Mouse (Mus musculus): ENCODE results near the gene Fbxo22.
"Not testable (repeated sequence)": the region's sequence is repeated elsewhere in the genome, so short reads cannot be mapped to it uniquely, and the experiment has no call there.

Fbxo22 gene

DNA sequence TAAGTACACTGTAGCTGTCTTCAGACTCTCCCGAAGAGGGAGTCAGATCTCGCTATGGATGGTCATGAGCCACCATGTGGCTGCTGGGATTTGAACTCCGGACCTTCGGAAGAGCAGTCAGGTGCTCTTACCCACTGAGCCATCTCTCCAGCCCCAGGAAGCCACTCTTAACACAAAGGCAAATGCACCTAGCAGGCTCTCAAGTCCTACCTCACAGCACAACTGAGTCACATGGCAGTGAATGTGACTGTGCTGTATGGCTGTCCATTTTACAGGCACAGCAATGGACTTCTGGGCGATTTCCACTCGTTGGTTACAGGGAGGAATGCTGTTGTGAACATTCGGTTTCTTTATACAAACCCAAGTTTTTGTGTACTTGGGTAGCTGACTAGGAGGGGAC, 23.9 kb downstream of the Fbxo22 start:
- in situ Hi-C loops (cut with MboI; ENCODE audit: low pct_unique_long_range_greater_than_20kb in 1 of 2, low sequenced_read_pairs in 2 of 2, unreplicated experiment in 1 of 2): no loop called here

DNA sequence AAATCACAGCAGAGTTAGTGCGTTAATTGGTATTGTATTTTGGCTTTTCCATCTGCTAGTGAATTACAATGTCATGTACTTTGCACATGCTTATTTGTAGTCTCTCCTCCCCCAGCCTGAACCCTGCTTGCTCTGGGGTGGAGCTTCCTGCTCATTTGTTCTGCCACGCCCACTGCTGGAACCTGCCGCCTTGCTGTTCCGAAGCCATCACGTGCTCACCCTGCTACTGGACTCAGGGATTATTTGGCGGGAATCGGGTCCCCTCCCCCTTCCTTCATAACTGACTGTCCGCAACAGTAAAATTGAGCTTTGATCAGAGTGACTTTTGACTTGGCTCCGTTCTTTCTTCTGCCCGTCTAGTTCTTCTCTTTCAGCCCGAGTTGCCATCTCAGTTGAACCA, 24.4 kb downstream of the Fbxo22 start:
- in situ Hi-C loops (cut with MboI; ENCODE audit: low pct_unique_long_range_greater_than_20kb in 1 of 2, low sequenced_read_pairs in 2 of 2, unreplicated experiment in 1 of 2): not testable (repeated sequence)

DNA sequence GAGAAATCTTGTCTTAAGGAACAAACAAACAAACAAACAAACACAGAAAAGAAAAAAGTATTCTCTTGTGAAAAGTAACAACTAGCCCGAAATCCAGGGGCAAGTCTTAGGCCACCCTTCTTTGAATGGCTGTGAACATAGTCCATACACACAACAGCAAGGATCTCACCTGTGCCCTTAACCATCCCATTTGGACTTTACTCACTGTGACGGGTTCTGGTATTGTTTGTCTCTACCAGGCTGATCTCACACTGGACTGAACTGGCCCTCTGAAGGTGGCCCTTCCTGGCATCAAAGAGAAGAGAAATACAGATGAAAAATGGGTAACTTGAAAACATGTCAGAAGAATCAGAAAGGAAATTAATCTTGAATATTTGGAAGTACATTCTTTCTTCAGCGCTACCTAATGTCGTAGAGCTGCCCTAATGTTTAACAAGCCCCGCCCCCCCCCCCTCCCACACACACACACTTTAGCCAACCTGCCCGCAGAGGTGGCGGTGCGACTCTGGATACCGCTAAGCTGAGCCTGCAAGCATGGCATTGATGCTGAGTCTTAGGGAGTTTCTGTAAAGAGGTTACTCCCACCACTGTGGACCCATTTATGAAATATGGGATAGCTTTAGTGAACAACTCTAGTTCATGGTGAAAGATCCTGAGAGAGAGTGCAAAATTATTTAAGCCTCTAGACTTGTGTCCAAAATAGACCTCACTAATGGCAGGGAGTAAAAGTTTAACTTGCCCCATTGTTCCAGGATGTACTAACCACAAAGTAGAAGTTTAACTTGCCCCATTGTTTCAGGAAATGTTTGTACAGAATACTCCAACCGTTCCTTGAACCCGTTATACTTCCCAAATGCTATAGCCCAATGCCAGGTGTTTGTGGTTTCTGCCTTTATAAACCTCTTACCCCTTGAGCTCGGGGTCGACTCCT, 27.8 kb downstream of the Fbxo22 start:
- in situ Hi-C loops (cut with MboI; ENCODE audit: low pct_unique_long_range_greater_than_20kb in 1 of 2, low sequenced_read_pairs in 2 of 2, unreplicated experiment in 1 of 2): no loop called here

DNA sequence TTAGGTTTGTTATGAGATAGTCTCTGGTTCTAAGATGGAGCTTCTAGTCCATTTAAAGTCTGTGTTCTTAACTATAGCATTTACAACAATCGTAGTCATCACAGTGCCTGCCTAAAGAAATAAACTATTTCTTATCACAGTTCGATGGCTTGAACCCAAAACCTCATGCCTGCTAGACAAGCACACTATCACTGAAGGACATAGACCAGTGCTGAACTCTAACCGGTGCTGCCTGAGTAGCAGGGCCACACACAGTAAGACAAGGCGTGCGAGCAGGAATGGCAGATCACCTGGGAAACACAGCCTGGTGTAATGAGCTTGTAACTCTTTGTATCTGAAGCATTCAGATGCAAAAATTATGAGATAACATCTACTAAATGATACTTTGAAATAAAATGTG, 32.1 kb downstream of the Fbxo22 start:
- in situ Hi-C loops (cut with MboI; ENCODE audit: low pct_unique_long_range_greater_than_20kb in 1 of 2, low sequenced_read_pairs in 2 of 2, unreplicated experiment in 1 of 2): no loop called here

DNA sequence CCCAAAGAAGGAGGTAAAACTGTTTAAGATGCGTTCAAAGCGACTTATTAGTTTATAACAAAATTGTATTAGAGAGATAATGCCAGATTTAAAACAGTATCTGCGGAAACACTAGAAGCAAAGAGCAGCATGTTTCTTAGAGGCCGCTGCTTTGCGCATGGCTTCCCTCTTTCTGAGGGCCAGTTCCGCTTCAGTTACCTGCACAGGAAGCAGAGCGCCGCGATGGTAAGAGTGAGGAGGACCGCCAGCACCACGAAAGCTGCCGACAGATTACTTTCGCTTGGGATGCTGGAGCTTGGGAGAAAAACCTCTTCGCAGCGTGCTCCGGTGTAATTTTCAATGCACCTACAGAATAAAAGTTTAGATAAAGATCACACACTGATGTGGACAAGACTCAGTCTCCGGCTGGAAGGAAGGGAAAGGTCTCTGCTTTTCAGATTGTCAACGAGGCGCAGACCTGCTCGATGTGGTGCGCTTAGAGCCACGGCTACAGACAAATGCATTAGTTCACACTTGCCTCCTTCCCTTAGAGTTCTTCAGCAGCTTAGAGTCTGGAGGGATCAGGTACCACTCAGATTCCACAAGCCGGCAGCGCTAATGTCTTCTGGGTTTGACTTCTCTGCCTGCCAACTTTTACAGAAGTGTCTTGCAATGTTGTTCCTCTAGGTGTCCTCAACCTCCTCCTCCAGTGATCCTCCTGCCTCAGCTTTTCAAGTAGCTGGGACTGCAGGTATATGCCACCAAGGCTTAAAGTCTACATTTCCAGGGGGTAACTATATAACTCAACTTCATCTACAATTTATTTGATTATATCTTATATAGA, 33.3 kb downstream of the Fbxo22 start:
- in situ Hi-C loops (cut with MboI; ENCODE audit: low pct_unique_long_range_greater_than_20kb in 1 of 2, low sequenced_read_pairs in 2 of 2, unreplicated experiment in 1 of 2): no loop called here

DNA sequence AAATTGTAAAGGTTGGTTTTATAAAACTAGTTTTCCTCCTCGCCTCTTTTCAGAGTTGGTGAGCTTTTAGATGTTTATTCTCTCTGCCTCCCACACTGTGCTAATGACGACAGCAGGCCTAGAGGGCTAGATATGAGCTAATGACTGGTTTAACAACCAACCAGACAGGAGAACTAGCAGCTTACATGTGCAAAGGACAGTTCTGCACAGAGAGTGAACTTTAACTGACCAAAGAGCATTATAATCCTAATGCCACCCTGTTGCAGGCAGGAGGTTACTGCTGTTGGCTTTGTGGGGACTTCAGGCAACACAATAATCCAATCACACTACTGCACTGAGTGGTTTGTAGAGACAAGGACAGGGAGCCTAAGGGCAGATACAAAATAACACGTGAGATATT, 34.6 kb downstream of the Fbxo22 start:
- in situ Hi-C loops (cut with MboI; ENCODE audit: low pct_unique_long_range_greater_than_20kb in 1 of 2, low sequenced_read_pairs in 2 of 2, unreplicated experiment in 1 of 2): no loop called here

DNA sequence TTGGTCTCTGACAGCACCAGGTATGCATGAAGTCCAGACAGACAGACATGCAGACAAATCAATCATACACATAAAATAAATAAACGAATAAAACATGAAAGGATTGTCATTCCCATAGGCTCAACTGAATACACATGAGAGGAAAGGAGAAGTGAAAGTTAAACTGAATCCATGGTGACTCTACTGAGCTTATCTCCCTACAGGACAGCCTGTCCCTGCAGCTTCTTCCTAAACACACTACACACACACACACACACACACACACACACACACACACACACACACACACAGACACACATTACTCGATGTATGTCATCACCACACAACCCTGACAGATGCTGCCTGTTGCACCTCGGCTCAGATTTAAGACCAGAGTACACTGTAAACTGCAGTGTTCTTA, 35.4 kb downstream of the Fbxo22 start:
- in situ Hi-C loops (cut with MboI; ENCODE audit: low pct_unique_long_range_greater_than_20kb in 1 of 2, low sequenced_read_pairs in 2 of 2, unreplicated experiment in 1 of 2): no loop called here

DNA sequence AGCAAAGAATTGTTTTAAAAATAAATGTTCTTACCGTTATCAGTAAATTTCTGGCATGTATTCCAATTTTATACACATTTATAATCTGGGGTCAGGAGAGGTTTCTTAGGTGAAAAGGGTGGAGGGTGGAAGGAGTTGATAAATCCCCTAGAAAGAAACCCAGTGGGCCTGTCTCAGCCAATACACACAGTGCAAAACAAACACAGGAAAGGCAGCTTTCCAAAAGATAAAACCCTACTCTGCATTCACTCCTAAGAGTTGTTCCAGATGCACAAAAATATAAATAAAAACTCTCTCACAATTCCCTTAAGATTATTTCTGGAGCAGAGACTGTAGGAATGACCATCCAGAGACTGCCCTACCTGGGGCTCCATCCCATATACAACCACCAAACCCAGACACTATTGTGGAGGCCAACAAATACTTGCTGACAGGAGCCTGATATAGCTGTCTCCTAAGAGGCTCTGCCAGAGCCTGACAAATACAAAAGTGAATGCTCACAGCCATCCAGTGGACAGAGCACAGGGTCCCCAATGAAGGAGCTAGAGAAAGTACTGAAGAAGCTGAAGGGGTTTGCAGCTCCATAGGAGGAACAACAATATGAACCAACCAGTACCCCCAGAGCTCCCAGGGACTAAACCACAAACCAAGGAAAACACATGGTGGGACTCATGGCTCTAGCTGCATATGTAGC, 36.5 kb downstream of the Fbxo22 start:
- in situ Hi-C loops (cut with MboI; ENCODE audit: low pct_unique_long_range_greater_than_20kb in 1 of 2, low sequenced_read_pairs in 2 of 2, unreplicated experiment in 1 of 2): not testable (repeated sequence)

DNA sequence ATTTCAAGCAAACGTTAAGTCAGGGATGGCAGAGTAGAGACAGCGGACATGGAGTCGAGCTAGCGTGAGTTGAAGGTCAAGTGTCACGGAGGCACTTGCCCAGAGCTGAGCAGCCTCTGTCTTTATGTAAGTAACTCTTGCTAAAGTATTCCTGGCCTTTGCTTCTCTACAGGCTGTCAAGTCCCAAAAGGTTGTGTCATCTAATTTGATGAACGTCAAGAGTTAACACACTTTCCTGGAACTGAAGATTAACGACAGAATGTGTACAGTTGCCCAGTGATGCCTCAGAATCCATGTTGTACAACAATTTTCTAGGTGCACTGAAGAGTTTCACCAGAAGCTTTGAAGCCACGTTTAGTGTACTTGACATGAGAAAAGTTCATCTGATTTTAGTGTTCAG, 37.7 kb downstream of the Fbxo22 start:
- in situ Hi-C loops (cut with MboI; ENCODE audit: low pct_unique_long_range_greater_than_20kb in 1 of 2, low sequenced_read_pairs in 2 of 2, unreplicated experiment in 1 of 2): no loop called here

DNA sequence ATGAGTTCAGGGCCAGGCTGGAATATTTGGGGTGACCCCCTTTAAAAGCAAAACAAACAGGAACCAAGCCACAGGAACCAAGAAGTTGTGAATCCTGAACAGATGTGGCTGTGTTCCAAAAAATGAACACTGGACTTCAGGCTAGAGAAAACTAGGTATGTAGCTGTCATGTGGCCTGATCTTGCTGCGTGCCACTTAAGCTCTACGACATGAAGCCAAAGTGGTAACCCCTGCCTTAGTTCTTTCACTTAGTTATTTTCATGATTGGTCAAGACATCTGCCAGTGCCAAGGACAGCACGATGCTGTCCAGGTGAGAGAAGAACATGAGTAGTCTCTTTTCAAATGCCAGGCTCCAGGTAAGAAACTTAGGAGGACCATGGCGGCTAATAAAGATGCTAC, 38.2 kb downstream of the Fbxo22 start:
- in situ Hi-C loops (cut with MboI; ENCODE audit: low pct_unique_long_range_greater_than_20kb in 1 of 2, low sequenced_read_pairs in 2 of 2, unreplicated experiment in 1 of 2): no loop called here

DNA sequence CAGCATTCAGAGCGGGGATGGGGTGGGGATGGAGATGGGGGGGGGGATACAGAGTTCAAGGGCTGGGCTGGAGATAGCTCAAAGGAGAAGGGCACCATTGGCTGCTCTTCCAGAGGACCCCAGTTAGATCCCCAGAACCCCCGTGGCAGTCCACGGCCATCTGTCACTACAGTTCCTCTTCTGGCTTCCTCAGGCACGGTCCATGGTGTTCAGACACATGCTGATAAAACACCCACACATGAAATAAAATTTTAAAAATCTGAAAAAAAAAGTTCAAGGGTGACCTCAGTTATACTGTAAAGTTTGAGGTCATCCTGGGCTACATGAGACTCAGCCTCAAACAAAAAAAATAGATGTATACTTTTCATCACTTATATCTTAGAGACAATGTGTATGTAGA, 39.7 kb downstream of the Fbxo22 start:
- in situ Hi-C loops (cut with MboI; ENCODE audit: low pct_unique_long_range_greater_than_20kb in 1 of 2, low sequenced_read_pairs in 2 of 2, unreplicated experiment in 1 of 2): no loop called here

DNA sequence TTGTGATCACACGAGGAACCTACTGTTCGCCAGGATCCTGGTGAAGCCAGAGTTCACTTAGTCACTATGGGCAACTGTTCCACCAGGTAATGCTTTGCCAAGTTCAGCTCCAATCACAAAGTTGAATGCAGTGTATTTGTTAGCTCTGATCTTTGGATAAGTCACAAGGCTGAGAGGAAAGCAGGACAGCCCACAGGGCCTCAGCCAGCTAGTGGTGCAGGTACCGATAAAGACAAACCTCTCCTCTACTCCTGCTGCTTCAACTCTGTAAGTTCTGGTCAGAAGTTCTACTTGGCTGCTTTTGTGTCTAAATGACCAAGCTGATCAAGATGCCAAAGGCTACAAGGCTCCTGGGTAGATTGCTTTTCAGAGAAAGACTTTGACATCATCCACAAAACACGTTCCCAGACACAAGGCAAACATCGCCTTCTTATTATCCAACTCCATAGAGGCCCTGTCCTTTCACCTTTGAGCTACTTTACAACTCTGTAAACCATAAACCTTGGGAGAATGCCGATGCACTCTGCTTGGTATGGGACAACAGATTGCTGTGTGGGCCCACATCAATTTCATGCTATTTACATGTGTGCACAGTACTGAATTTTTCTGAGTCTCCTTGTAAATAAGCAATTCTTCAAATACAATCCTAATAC, 42.0 kb downstream of the Fbxo22 start:
- in situ Hi-C loops (cut with MboI; ENCODE audit: low pct_unique_long_range_greater_than_20kb in 1 of 2, low sequenced_read_pairs in 2 of 2, unreplicated experiment in 1 of 2): no loop called here

DNA sequence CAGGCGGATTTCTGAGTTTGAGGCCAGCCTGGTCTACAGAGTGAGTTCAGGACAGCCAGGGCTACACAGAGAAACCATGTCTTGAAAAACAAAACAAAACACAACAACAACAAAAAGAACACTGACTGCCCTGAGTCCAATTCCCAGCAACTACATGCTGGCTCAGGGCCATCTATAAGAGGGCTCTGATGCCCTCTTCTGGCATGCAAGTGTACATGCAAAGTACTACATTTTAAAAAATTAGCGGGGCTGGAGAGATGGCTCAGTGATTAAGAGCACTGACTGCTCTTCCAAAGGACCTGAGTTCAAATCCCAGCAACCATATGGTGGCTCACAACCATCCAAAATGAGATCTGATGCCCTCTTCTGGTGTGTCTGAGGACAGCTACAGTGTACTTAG, 43.4 kb downstream of the Fbxo22 start:
- in situ Hi-C loops (cut with MboI; ENCODE audit: low pct_unique_long_range_greater_than_20kb in 1 of 2, low sequenced_read_pairs in 2 of 2, unreplicated experiment in 1 of 2): not testable (repeated sequence)

DNA sequence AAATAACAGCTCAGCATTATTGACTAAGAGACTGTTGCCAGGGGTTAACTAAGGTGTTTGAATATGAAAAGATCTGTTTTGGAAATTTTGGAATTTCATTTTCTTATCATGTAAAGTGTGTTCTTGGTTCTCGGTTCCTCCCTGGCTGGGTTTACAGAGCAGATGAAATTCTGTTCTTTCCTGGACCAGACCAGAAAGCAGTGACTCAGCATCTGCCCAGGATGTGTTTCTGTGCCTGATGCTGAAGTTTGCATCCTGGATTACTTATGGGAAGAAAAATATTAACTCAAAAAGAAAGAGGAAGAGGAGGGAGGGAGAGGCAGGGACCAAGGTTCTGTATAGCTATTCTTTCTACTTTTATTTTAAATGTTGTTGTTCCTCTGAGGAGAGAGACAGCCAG, 45.1 kb downstream of the Fbxo22 start:
- in situ Hi-C loops (cut with MboI; ENCODE audit: low pct_unique_long_range_greater_than_20kb in 1 of 2, low sequenced_read_pairs in 2 of 2, unreplicated experiment in 1 of 2): no loop called here

DNA sequence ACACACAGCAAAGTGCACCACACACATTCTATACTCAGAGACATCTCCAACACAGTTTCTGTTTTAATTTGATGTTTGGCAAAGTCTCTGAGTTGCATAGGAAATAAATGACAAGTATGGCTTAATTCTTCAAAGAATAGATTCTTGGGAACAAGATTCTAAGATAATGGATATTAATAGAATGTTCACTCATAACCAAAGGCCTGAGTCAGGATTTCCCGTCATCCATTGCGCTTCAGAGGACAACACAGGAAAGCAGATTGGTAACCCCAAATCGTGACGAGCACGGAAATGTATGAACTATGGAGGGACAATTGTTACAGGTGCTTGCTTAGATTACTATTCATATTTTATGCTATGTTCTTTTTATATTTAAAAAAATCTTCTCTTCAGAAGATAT, 46.3 kb downstream of the Fbxo22 start:
- in situ Hi-C loops (cut with MboI; ENCODE audit: low pct_unique_long_range_greater_than_20kb in 1 of 2, low sequenced_read_pairs in 2 of 2, unreplicated experiment in 1 of 2): no loop called here

DNA sequence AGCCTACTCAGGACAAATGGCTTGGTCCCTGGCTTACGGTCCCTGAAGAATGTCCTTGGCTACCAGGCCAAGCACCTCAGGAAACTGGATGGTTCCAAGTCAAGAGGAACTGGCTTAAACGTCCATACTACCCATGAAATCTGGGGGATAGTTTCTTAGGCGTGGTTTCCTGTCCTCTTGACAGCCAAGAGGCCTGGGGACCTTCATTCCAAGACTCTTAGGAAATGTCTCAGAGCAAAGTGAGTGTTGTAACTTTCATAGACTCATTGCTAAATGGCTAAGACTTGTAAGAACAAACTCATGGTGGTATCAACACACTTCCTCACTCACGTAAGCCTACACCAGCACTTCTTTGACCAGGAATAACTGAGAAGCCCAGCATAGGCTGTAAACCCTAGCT, 46.9 kb downstream of the Fbxo22 start:
- in situ Hi-C loops (cut with MboI; ENCODE audit: low pct_unique_long_range_greater_than_20kb in 1 of 2, low sequenced_read_pairs in 2 of 2, unreplicated experiment in 1 of 2): no loop called here

DNA sequence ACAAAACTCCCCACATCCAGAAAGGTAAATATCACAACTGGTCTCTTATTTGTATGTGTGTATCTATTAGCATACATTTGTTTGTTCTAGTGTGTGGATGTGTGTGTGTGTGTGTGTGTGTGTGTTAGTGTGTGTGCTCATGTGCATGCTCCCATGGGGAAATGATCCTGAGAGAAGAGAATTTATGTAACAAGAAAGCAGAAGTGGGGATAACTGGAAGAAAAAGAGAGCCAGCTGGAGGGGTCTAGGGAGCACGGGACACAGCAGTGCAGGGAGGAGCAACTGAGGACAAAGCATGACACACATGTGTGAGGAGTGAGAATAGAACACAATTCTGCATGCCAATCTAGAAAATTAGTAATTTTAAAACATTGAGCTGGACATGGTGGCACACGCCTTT, 48.4 kb downstream of the Fbxo22 start:
- in situ Hi-C loops (cut with MboI; ENCODE audit: low pct_unique_long_range_greater_than_20kb in 1 of 2, low sequenced_read_pairs in 2 of 2, unreplicated experiment in 1 of 2): no loop called here

DNA sequence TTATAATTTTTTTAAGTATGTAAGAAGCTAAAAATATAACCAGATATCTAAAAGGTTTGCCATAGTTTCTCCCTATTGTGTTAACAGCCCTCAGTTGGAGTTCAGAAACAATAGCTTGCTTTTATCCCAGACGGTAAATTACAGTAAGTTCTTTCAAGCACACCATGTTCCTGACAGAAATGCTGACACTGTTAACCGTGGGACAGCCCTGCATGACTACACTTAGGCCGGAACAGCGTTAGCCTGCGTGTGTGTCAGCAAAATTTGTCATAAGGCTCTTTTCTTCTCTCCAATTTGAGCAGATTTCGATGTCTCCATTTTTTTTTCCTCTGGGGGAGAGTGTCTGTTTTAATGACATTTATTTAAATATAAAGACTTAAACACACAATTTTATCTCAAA, 51.0 kb downstream of the Fbxo22 start:
- in situ Hi-C loops (cut with MboI; ENCODE audit: low pct_unique_long_range_greater_than_20kb in 1 of 2, low sequenced_read_pairs in 2 of 2, unreplicated experiment in 1 of 2): no loop called here
